Mouse (Mus musculus): ENCODE data around the gene Thbs4. TPM values are rescaled to one million over a fixed set of nuclear protein-coding genes. Genes with fewer than 3 reads are reported as not detected.
"Not testable (repeated sequence)": the region's sequence is repeated elsewhere in the genome, so short reads cannot be mapped to it uniquely, and the experiment has no call there.

The Thbs4 gene
- polyA plus RNA-seq (2011; ENCODE audit: insufficient read depth, insufficient read length, low replicate concordance, missing spikeins), result 1.2 TPM in 1 of 2 replicates, not detected in the other

DNA sequence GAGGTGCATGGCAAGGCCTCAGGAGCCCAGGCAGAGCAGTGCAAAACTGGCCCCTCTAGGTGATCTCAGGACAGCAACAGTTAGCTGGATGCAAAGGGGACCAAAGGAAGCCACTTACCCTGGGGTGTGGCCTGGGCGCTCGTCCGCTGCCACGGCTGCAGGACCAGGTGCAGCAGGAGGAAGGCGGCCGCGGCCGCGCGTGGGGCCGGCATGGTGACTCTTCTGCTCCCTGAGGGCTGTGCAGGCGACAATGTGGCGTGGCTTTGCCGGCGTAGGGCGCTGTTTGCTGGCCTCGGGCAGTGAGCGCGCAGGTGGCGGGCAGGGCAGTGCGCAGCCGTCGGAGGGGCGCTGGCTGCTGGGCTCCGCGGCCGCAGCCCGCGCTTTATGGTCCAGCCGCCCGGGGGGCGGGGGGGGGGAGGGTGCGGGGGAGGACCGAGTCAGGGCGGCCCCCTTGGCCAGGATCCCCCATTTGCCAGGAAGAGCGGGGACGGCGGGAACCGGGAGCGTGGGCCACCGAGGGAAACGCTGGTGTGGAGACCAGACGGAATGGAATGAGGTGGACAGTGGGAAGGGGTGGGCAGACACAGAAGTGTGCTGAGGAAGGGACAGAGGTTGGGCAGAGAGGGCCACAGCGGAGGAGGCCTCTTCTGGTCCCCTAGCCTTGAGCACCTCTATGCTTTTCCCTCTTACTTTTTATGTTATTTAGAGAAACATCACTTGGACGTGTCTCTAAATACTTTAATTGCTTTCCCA lies at the start of gene Thbs4:
TSS of gene Thbs4 (minus strand) at position 357 of the 753 bp plus-strand sequence.
- WGBS, result 11% methylated on average over 44 of the region's 45 CpGs
- Histone ChIP-seq H3K27ac (ENCODE audit: control insufficient read depth, insufficient read depth, low read depth, low read length, poor library complexity) (no peak within 1 kb of the TSS), H3K4me1 (ENCODE audit: control insufficient read depth, insufficient read depth, low read length) (no peaks in the 10 kb centered on the region), H3K4me3 (replicated peaks; ENCODE audit: control insufficient read depth, low read depth, low read length) (no peak within 1 kb of the TSS)
- TF ChIP-seq POLR2A (IDR thresholded peaks at IDR 0.05; ENCODE audit: borderline replicate concordance, control insufficient read depth, low read depth, low read length), result no peak
- TF ChIP-seq CTCF (IDR thresholded peaks at IDR 0.05; ENCODE audit: control insufficient read depth, insufficient read depth, low read length), result no peak

DNA sequence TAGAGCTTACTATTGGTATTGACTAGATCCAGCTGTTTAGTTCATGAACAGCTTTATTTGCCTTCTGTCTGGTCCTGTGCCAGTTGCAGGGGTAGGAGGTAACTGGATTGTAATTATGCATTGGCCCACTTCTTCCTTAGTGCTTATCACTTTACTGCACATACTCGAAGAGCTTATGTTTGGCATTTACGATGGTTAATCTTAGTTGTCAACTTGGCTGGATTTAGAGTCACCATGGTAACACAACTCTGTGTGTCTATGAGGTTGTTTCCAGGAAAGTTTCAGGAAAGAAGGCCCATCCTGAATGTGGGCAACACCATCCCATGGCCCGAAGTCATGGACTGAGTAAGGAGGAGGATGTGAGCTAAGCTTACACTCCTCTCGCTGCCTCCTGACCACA lies 38.5 kb upstream of the Thbs4 start:
- Histone ChIP-seq H3K27ac (ENCODE audit: control insufficient read depth, insufficient read depth, low read depth, low read length, poor library complexity) (no peak overlapping the region), H3K4me3 (replicated peaks; ENCODE audit: control insufficient read depth, low read depth, low read length) (no peak overlapping the region), H3K4me1 (ENCODE audit: control insufficient read depth, insufficient read depth, low read length) (no peaks in the 10 kb centered on the region; the same call in 1 of the 2 replicates)
- TF ChIP-seq CTCF (IDR thresholded peaks at IDR 0.05; ENCODE audit: control insufficient read depth, insufficient read depth, low read length) (no peak), POLR2A (IDR thresholded peaks at IDR 0.05; ENCODE audit: borderline replicate concordance, control insufficient read depth, low read depth, low read length) (no peak)
- 85% methylated on average over 4 of the region's 4 CpGs for WGBS

DNA sequence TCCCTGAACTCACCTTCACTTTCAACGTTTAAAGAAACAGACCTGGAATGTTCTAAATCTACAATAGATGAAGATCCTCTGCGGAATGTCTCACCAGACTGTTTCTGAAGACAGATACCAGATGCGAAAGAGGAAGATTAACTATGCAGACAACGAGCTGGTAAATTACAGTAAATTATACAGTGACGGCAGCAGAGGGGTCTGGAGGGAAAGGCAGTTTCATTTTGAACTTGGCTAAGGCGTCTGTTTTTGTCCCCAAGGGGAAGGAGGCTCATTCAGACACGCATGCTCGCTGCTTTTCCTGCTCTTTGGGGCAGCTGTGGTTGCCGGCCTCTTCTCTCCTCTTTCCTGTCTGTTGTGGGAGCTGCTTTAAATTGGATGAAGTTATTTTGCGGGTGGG lies 34.2 kb upstream of the Thbs4 start:
- Histone ChIP-seq H3K27ac (ENCODE audit: control insufficient read depth, insufficient read depth, low read depth, low read length, poor library complexity) (no peak overlapping the region), H3K4me1 (ENCODE audit: control insufficient read depth, insufficient read depth, low read length) (no peaks in the 10 kb centered on the region; the same call in 1 of the 2 replicates), H3K4me3 (replicated peaks; ENCODE audit: control insufficient read depth, low read depth, low read length) (peak overlapping the region; percentile 26)
- 10% methylated on average over 10 of the region's 10 CpGs for WGBS
- no peak for TF ChIP-seq POLR2A (IDR thresholded peaks at IDR 0.05; ENCODE audit: borderline replicate concordance, control insufficient read depth, low read depth, low read length)
- no peak for TF ChIP-seq CTCF (IDR thresholded peaks at IDR 0.05; ENCODE audit: control insufficient read depth, insufficient read depth, low read length)

DNA sequence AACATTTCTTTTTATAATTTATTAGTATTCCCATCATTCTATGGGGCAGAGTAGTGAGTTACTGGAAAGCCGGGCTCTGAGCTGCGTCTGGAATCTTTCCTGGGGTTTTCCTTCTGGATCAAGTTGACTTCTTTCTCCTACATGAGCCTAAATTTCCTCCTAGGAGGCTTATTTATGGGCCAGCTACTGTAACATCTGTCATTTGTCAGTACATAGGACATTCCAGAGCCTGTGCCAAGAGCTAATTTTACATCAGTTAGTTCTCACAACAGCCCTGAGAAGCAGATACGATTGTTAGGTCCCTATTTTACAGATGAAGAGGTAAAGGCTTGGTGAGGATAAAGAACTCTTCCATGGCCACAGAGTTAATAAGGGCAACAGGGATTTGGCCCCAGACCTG lies 22.7 kb upstream of the Thbs4 start:
- WGBS, result 80% methylated on average over 3 of the region's 3 CpGs

DNA sequence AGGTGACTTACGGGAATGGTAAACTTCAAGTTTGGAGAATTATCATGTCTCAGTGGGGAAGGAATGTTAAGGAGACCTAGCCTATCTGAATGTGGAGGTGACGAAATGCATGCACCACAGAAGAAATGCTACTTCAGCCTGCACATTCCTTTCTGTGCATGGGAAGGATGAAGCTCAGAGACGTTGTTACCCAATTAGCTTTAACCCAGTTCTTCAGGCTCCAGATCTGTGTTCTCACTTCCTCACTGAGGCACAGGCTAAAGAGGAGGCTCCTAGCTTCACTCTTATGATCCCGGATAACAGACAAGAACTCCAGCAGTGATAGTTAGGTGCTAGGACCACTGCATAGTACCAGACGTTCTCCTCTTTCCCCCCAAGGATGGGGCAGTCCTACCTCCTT lies 21.7 kb upstream of the Thbs4 start:
- no peaks in the 10 kb centered on the region for H3K4me1 ChIP-seq (ENCODE audit: control insufficient read depth, insufficient read depth, low read length)
- H3K27ac ChIP-seq (ENCODE audit: control insufficient read depth, insufficient read depth, low read depth, low read length, poor library complexity), result no peak overlapping the region
- WGBS, result 62% methylated on average over 5 of the region's 5 CpGs
- H3K4me3 ChIP-seq (replicated peaks; ENCODE audit: control insufficient read depth, low read depth, low read length), result no peak overlapping the region
- TF ChIP-seq CTCF (IDR thresholded peaks at IDR 0.05; ENCODE audit: control insufficient read depth, insufficient read depth, low read length), result no peak
- TF ChIP-seq POLR2A (IDR thresholded peaks at IDR 0.05; ENCODE audit: borderline replicate concordance, control insufficient read depth, low read depth, low read length), result no peak

More for the DNA sequence above, 22.7 kb upstream of the Thbs4 start:
- Histone ChIP-seq H3K4me1 (ENCODE audit: control insufficient read depth, insufficient read depth, low read length) (no peaks in the 10 kb centered on the region), H3K27ac (ENCODE audit: control insufficient read depth, insufficient read depth, low read depth, low read length, poor library complexity) (no peak overlapping the region), H3K4me3 (replicated peaks; ENCODE audit: control insufficient read depth, low read depth, low read length) (no peak overlapping the region)
- TF ChIP-seq POLR2A (IDR thresholded peaks at IDR 0.05; ENCODE audit: borderline replicate concordance, control insufficient read depth, low read depth, low read length), result no peak
- no peak for TF ChIP-seq CTCF (IDR thresholded peaks at IDR 0.05; ENCODE audit: control insufficient read depth, insufficient read depth, low read length)

DNA sequence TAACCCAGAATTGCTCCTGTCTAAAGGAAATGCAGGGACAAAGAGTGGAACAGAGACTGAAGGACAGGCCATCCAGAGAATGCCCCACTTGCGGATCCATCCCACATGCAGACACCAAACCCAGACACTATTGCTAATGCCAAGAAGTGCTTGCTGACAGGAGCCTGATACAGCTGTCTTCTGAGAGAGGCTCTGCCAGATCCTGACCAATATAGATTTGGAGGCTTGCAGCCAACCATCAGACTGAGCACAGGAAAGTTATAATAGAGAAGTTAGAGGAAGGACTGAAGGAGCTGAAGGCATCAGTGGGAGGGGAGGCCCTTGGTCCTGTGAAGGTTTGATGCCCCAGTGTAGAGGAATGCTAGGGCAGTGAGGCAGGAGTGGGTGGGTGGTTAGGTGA lies 16.0 kb upstream of the Thbs4 start:
- WGBS, result 88% methylated on average over 1 of the region's 1 CpGs
- not testable (repeated sequence) for H3K27ac ChIP-seq (ENCODE audit: control insufficient read depth, insufficient read depth, low read depth, low read length, poor library complexity); H3K4me3 ChIP-seq (replicated peaks; ENCODE audit: control insufficient read depth, low read depth, low read length); H3K4me1 ChIP-seq (ENCODE audit: control insufficient read depth, insufficient read depth, low read length)

DNA sequence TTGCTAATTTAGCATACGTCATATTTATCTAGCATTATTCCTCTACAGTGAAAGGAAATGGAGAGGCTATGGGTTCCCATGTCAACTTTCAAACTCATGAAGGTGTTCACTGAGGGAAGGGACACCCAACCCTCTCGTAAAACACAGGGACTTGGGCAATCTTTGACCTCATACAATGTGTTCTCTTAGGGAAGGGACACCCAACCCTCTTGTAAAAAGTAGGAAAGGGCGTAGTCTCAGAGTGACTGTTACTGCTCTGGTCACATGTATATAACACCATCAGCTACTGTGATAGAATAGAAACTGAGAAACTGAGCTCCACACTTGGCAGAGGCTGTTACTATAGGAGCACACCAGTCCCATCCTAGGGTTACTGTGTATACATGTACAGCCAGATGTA lies 13.2 kb upstream of the Thbs4 start:
- Histone ChIP-seq H3K27ac (ENCODE audit: control insufficient read depth, insufficient read depth, low read depth, low read length, poor library complexity) (no peak overlapping the region), H3K4me3 (replicated peaks; ENCODE audit: control insufficient read depth, low read depth, low read length) (no peak overlapping the region), H3K4me1 (ENCODE audit: control insufficient read depth, insufficient read depth, low read length) (no peaks in the 10 kb centered on the region)
- 76% methylated on average over 3 of the region's 3 CpGs for WGBS
- TF ChIP-seq CTCF (IDR thresholded peaks at IDR 0.05; ENCODE audit: control insufficient read depth, insufficient read depth, low read length) (no peak), POLR2A (IDR thresholded peaks at IDR 0.05; ENCODE audit: borderline replicate concordance, control insufficient read depth, low read depth, low read length) (no peak)

DNA sequence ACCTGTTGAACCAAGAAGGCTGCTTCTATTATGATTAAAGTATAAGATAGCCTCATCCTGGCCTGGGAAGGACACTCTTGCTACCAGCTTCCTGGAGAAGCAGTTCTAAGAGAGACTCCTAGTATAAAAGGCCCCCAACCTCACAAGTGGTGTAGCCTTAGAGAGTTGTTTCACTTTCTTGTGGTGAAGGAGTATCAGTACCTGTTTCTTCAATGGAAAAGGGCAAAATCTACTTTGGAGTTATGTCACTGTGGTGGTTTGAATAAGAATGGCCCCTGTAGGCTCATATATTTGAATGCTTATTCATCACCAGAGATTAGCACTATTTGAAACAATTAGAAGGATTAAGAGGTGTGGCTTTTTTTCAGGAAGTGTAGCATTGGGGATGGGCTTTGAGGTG lies 12.2 kb upstream of the Thbs4 start:
- no peak overlapping the region for H3K4me3 ChIP-seq (replicated peaks; ENCODE audit: control insufficient read depth, low read depth, low read length)
- H3K4me1 ChIP-seq (ENCODE audit: control insufficient read depth, insufficient read depth, low read length), result no peaks in the 10 kb centered on the region
- TF ChIP-seq POLR2A (IDR thresholded peaks at IDR 0.05; ENCODE audit: borderline replicate concordance, control insufficient read depth, low read depth, low read length), result no peak
- no peak for TF ChIP-seq CTCF (IDR thresholded peaks at IDR 0.05; ENCODE audit: control insufficient read depth, insufficient read depth, low read length)

More for the DNA sequence above, 12.2 kb upstream of the Thbs4 start:
- no peak overlapping the region for H3K27ac ChIP-seq (ENCODE audit: control insufficient read depth, insufficient read depth, low read depth, low read length, poor library complexity)

Data from bone marrow, adult 2 months (tissue).